Mouse (Mus musculus) intestine, embryonic 16.5 days (tissue): ENCODE data around the gene Actg1. TPM values are rescaled to one million over a fixed set of nuclear protein-coding genes. Genes with fewer than 3 reads are reported as not detected.
A peak's percentile ranks its signal among the peaks of the same experiment; 100 is the strongest.

Experiments used
- ATAC-seq: fragments of 200-750 bp; cut with Nextera tagmentation; 2 replicates; pipeline ENCODE4 v1.8.0; 2017; ENCODE audit warnings: moderate TSS enrichment, moderate library complexity
- H3K27ac ChIP-seq: fragments of 300-500 bp; sonication (generic); 2 replicates; pipeline ENCODE4 v1.5.1; 2014; ENCODE audit warnings: mild to moderate bottlenecking, low read length
- H3K27me3 ChIP-seq: fragments of 300-500 bp; sonication (generic); replicated peaks from 2 replicates; pipeline ENCODE4 v1.6.1; 2014; ENCODE audit warnings: low read length, control low read depth, mixed read lengths; ENCODE audit not compliant: control insufficient read depth, insufficient read depth
- H3K36me3 ChIP-seq: fragments of 300-500 bp; sonication (generic); 2 replicates; pipeline ENCODE4 v1.6.1; 2014; ENCODE audit warnings: low read length, control low read depth; ENCODE audit not compliant: control insufficient read depth, insufficient read depth
- H3K4me1 ChIP-seq: fragments of 300-500 bp; sonication (generic); 2 replicates; pipeline ENCODE4 v1.6.1; 2014; ENCODE audit warnings: low read length, control low read depth, mixed read lengths; ENCODE audit not compliant: control insufficient read depth, insufficient read depth
- H3K4me2 ChIP-seq: fragments of 300-500 bp; sonication (generic); 2 replicates; pipeline ENCODE4 v1.6.1; 2014; ENCODE audit warnings: low read depth, low read length, control low read depth
- H3K4me3 ChIP-seq: fragments of 300-500 bp; sonication (generic); 2 replicates; pipeline ENCODE4 v1.5.1; 2014; ENCODE audit warnings: mild to moderate bottlenecking, low read length
- H3K9ac ChIP-seq: fragments of 300-500 bp; sonication (generic); 2 replicates; pipeline ENCODE4 v1.6.1; 2014; ENCODE audit warnings: low read depth, low read length
- H3K9me3 ChIP-seq: fragments of 300-500 bp; sonication (generic); 2 replicates; pipeline ENCODE4 v1.6.1; 2016; ENCODE audit warnings: low read length, control low read depth; ENCODE audit not compliant: control insufficient read depth
- WGBS: fragments of 180-500 bp; shearing (Covaris S2); extraction: QIAGEN DNeasy Blood & Tissue Kit; methylation state at CpG from one replicate; pipeline ENCODE4 v1.1.7; 2014; 5-methylcytosine and 5-hydroxymethylcytosine counted together
- polyA plus RNA-seq: library from polyadenylated mRNA; unstranded; fragments of >200 nt; fragmentation: Nextera tagmentation; extraction: Ambion mirVana; gene quantifications from 2 replicates; pipeline ENCODE4 v1.2.1, GENCODE M21; 2015

Gene Actg1
- polyA plus RNA-seq, 1 experiment from 2014 or later = 2,944 TPM

DNA sequence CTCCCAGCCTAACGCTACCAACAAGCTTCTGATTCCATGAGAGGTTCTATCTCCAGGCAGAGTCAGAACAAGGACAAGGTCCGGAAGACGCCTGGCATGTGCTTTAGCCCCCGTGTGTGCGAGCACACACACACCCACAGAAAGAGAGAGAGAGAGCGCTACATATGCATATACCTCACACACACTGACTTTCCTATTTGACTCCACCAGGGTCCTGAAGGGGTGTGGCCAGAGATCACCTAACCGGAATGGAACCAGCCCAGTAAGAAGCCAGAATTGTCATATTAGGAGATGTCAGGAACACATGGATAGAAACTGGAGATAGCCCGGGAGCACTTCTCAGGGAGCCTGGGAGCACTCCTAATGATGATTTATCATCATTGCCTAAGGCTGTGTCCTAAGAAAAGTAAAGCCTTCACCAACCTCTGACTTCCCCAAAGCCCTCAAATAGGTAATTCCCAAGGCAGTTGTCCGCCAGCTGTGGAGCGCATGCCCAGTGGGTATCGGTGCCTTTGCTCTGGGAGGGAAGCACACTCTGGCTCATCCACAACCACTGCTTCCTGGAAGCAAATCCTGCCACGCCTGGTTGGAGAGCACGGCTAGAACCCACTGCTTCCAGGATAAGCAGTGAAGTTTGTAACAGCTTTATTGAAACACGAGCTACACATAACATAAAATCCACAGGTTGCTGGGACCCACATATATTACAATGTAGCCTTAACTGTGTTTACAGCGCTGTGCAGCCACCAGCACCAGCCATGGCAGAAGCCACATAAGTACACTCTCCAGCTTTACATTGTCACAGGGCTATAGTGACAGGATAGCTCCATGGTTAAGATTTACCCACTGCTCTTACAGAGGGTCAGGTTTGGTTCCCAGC, 39.7 kb downstream of the Actg1 start:
- H3K27me3 ChIP-seq = no peaks in the 10 kb centered on the region; the same call in 1 of the 2 replicates
- no peak overlapping the region for H3K4me3 ChIP-seq
- 47% methylated on average over 15 of the region's 15 CpGs for WGBS
- H3K4me1 ChIP-seq = peaks cover 40% of the 10 kb centered on the region
- ATAC-seq = no peak
- no peaks in the 10 kb centered on the region for H3K9me3 ChIP-seq
- H3K9ac ChIP-seq = no peak overlapping the region
- H3K4me2 ChIP-seq = peak overlapping the region; percentile 28; the same call in 1 of the 2 replicates
- H3K36me3 ChIP-seq = no peaks in the 10 kb centered on the region
- no peak overlapping the region for H3K27ac ChIP-seq

- peak overlapping the region; percentile 28; the same call in 1 of the 2 replicates for H3K4me2 ChIP-seq
- no peaks in the 10 kb centered on the region for H3K36me3 ChIP-seq
- H3K27ac ChIP-seq = no peak overlapping the region; the same call in 1 of the 2 replicates
- H3K4me3 ChIP-seq = no peak overlapping the region
- no peaks in the 10 kb centered on the region for H3K9me3 ChIP-seq
- peaks cover 40% of the 10 kb centered on the region for H3K4me1 ChIP-seq
- WGBS = 8% methylated on average over 19 of the region's 19 CpGs
- no peak overlapping the region for H3K9ac ChIP-seq
- no peak for ATAC-seq
- H3K27me3 ChIP-seq = no peaks in the 10 kb centered on the region; the same call in 1 of the 2 replicates
These were observed 40.5 kb downstream of the Actg1 start for GRCm38 (mm10) chr11:120307566-120308430.

GRCm38 (mm10) chr11:120307132-120307413, 41.3 kb downstream of the Actg1 start:
- 49% methylated on average over 5 of the region's 5 CpGs for WGBS
- Histone ChIP-seq H3K4me3 (no peak overlapping the region), H3K4me2 (no peak overlapping the region), H3K9ac (0 out of 2 replicates have a peak overlapping the region, but pooled peaks have one; percentile 7), H3K27me3 (no peaks in the 10 kb centered on the region; the same call in 1 of the 2 replicates), H3K27ac (no peak overlapping the region; the same call in 1 of the 2 replicates), H3K4me1 (peaks cover 40% of the 10 kb centered on the region), H3K9me3 (no peaks in the 10 kb centered on the region), H3K36me3 (no peaks in the 10 kb centered on the region)
- ATAC-seq = no peak

DNA sequence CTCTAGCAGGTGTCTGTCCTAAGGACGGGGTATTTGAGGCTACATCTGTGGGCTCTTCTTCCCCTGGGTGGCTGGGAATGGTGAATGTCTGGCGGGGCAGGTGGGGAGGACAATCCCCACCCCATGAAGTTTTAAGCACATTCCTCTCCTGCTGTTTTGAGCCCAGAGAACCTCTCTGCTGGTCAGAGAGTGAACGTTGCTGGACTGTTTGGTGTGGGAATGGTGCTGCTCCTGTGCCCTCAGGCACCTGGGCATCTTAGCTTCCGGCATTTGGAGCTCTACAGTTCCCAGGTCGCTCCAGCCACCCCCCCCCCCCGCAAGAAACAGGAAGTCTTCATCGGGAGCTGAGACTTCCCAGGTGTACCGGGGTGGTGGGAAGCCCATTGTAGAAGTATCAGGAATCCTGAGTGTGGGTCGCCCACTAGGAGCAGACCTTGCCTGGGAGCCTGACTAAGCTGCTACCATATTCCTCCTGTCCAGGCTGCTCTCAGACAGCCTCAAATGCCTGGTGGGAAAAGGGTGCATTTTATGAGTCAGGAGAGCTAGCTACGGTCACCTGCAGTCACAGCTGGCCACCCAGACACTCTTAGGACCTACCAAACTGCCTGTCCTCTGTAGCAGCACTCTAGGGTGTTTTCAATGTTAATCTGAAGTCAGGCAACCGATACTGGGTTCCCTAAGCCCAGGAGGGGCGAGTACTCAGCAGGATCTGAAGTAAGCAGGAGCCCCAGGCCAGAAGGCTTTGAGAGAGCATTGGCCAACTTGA, 41.8 kb downstream of the Actg1 start:
- Histone ChIP-seq H3K4me1 (peaks cover 36% of the 10 kb centered on the region), H3K4me2 (no peak overlapping the region; the same call in 1 of the 2 replicates), H3K36me3 (no peaks in the 10 kb centered on the region), H3K9ac (peak overlapping the region; percentile 76; the same call in 1 of the 2 replicates), H3K9me3 (no peaks in the 10 kb centered on the region), H3K4me3 (no peak overlapping the region), H3K27ac (no peak overlapping the region), H3K27me3 (no peaks in the 10 kb centered on the region; the same call in 1 of the 2 replicates)
- no peak for ATAC-seq
- WGBS = 68% methylated on average over 12 of the region's 12 CpGs

DNA sequence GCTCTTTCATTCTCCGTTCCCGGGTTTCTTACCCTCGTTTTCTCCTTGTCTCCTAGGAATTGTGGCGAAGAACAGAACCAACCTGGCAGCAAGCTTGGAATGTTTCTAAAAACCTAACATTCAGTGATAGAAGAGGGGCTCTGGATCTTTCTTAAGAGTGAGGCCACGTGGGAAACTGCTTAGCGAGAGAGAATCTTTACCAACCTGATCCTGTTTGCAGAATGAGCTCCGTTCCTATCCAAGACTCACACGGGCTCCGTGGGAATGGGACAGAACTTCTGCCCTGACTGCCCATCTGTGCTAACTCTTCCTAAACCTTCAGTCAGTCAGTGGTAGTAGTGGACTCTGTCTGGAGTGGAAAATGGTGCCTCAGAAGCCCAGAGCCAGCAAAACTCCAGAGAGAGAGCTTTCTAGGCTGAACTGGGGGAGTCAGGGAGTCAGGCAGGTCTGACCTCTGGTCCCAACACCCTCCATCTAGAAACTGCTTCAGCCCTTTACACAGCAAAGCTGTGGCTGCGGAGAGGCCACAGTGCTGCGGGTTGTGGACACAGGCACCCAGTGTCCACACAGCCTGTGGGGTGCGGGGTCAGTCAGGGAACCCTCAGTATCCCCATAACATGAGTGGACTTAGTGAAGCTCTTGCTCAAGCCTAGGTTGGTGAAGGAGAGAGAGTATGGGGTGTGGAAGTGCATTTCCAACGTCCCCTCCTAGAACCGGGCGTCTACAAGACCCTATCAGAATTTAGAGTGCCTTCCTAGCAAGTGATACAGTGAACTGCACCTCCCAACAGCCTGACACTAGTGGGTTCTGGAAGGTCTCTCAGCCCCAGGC, 42.6 kb downstream of the Actg1 start:
- H3K4me2 ChIP-seq = peak overlapping the region; percentile 98
- no peaks in the 10 kb centered on the region for H3K36me3 ChIP-seq
- H3K27me3 ChIP-seq = no peaks in the 10 kb centered on the region; the same call in 1 of the 2 replicates
- peak; percentile 2; the same call in 1 of the 2 replicates for ATAC-seq
- peaks cover 30% of the 10 kb centered on the region for H3K4me1 ChIP-seq
- H3K4me3 ChIP-seq = peak overlapping the region; percentile 64
- H3K9ac ChIP-seq = peak overlapping the region; percentile 76
- no peaks in the 10 kb centered on the region for H3K9me3 ChIP-seq
- 24% methylated on average over 15 of the region's 15 CpGs for WGBS
- peak overlapping the region; percentile 73 for H3K27ac ChIP-seq

GRCm38 (mm10) chr11:120304886-120305534, 43.3 kb downstream of the Actg1 start:
- H3K4me1 ChIP-seq = peaks cover 30% of the 10 kb centered on the region
- H3K27ac ChIP-seq = peak overlapping the region; percentile 73
- H3K36me3 ChIP-seq = no peaks in the 10 kb centered on the region
- H3K4me3 ChIP-seq = peak overlapping the region; percentile 64
- H3K4me2 ChIP-seq = peak overlapping the region; percentile 98
- WGBS = under 1% methylated on average over 50 of the region's 53 CpGs
- ATAC-seq = peak; percentile 94
- H3K9me3 ChIP-seq = no peaks in the 10 kb centered on the region
- no peaks in the 10 kb centered on the region; the same call in 1 of the 2 replicates for H3K27me3 ChIP-seq
- peak overlapping the region; percentile 76 for H3K9ac ChIP-seq

DNA sequence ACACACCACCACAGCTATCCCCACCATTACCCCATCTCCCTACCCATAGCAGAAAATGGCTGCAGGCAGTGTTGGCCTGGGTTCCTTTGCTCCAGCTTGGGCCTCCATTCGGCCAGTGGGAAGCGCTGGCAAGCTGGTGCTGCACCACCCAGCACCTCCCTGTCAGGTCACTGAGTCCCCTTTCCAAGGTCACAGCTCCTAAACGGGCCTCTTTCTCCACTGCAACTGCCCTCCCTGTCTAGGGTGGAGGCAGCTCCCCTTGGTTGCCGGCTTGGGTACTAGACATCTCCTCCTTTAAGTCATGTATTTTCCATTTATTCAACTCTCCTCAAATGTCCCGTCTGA, 44.0 kb downstream of the Actg1 start:
- H3K4me1 ChIP-seq = peaks cover 30% of the 10 kb centered on the region

More for the DNA sequence above, 44.0 kb downstream of the Actg1 start:
- ATAC-seq = no peak
- 42% methylated on average over 5 of the region's 5 CpGs for WGBS
- H3K4me3 ChIP-seq = no peak overlapping the region
- peak overlapping the region; percentile 98; the same call in 1 of the 2 replicates for H3K4me2 ChIP-seq
- no peaks in the 10 kb centered on the region; the same call in 1 of the 2 replicates for H3K27me3 ChIP-seq
- H3K36me3 ChIP-seq = no peaks in the 10 kb centered on the region
- H3K9ac ChIP-seq = 0 out of 2 replicates have a peak overlapping the region, but pooled peaks have one; percentile 16
- no peaks in the 10 kb centered on the region for H3K9me3 ChIP-seq
- H3K27ac ChIP-seq = no peak overlapping the region
